Mouse (Mus musculus): ENCODE results near the gene Trp53inp2.

DNA sequence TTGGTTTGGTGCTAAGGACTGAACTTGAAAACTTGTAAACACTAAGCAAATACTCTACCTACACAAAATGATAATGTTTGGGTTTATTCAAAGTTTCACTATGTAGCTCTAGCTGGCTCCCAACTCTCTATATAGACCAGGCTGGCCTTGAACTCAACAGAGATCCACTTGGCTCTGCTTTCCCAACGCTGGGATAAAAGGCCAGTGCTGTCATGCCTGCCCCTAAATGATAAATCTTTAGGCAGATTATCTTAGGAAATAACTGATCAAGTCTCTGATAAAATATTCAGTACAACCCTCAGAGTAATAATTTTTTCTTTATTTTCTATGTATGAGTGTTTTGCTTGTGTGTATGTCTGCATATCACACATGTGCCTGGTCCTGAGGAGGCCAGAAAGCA lies 34.2 kb upstream of the Trp53inp2 start:
- TF ChIP-seq POLR2A (IDR thresholded peaks at IDR 0.05; ENCODE audit: borderline replicate concordance, control insufficient read depth, low read depth, low read length) (no peak), CTCF (IDR thresholded peaks at IDR 0.05; ENCODE audit: control insufficient read depth, insufficient read depth, low read length) (no peak)

Measured in bone marrow, adult 2 months (tissue).